Mouse (Mus musculus): ENCODE results near the gene Rad18. TPM values are rescaled to one million over a fixed set of nuclear protein-coding genes. Genes with fewer than 3 reads are reported as not detected.

Rad18 gene
- total RNA-seq, 1 experiment: 24.3 TPM

DNA sequence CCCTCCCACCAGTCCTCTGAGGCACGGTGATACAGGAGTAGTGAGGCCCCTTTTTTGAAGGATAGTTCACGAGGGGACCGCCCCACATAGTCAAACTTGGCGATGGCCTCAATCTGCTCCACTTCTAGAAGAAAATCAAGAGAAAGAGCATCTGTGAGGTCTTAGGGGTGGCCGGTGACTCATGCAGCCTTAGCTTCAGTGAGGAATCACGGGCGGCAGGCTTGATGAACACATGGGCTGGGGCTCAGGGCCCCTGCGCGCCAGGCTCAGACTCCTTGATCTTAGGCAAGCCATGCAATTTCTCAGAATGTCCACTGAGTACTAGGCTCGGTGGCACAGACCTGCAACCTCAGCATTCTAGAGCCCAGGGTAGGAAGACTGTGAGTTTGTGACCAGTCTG, 34.9 kb upstream of the Rad18 start:
- H3K9me3 ChIP-seq (ENCODE audit: control insufficient read depth, insufficient read depth, low read depth, low read length): no peaks in the 10 kb centered on the region
- TF ChIP-seq ZNF384 (IDR thresholded peaks at IDR 0.05; ENCODE audit: low read depth, low read length) (no peak), CHD2 (IDR thresholded peaks at IDR 0.05; ENCODE audit: low read depth, low read length) (no peak), ZC3H11A (IDR thresholded peaks at IDR 0.05; ENCODE audit: borderline replicate concordance, low read depth, low read length) (no peak), MAFK (IDR thresholded peaks at IDR 0.05; ENCODE audit: insufficient read depth, low read depth, low read length) (no peak), HCFC1 (IDR thresholded peaks at IDR 0.05; ENCODE audit: borderline replicate concordance, insufficient read depth, low read length) (no peak)
- no peak overlapping the region for H3K4me3 ChIP-seq (ENCODE audit: insufficient read depth in 1 of 2, low read depth in 1 of 2, low read length in 2 of 2, poor library complexity in 1 of 2, severe bottlenecking in 1 of 2)
- no peaks in the 10 kb centered on the region for H3K36me3 ChIP-seq (ENCODE audit: control insufficient read depth, insufficient read depth, low read length, poor library complexity, severe bottlenecking)
- no peak overlapping the region for H3K27ac ChIP-seq (ENCODE audit: insufficient read depth, low read depth, low read length, poor library complexity, severe bottlenecking)
- no peak for DNase-seq (ENCODE audit: low read depth, low spot score)
- peaks cover 0 to 10% of the 10 kb centered on the region in 2 experiments; a peak in 2 of 4 replicates for H3K4me1 ChIP-seq (ENCODE audit: control insufficient read depth in 2 of 2, insufficient read depth in 2 of 2, low read length in 2 of 2, poor library complexity in 1 of 2)
- no peak overlapping the region for H3K9ac ChIP-seq (ENCODE audit: insufficient read depth, low read depth, low read length, poor library complexity, severe bottlenecking)
- in situ Hi-C loops (cut with MboI; ENCODE audit: low sequenced_read_pairs in 2 of 2, unreplicated experiment in 2 of 2): no loop called here

DNA sequence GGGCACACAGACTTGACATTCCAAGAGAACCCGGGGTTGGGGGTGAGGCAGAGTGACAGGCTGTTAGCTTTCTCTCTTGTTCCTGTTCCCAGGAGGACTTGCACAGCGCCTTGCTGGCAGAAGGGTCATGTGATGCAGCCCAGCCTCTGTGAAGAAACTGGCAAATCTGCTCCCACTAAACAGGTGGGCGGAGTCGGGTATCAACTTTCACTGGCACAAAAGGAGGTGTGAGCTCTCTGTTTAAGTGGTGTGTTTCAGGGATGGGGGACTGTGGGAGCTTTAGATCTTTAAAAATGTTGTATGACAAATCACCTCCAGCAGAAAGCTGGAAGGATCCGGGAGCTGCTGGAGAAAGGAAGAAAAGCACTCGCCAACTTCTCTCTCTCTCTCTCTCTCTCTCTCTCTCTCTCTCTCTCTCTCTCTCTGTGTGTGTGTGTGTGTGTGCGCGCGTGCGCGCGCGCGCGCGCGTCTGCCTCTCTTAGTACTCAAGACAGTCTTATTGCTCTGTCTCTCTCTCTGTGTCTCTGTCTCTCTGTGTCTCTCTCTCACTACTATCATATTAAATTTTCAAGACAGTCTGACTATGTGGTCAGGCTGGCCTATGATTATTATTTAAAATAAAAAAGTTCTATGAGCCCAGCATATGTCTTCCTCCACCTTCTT, 32.4 kb upstream of the Rad18 start:
- no peaks in the 10 kb centered on the region for H3K9me3 ChIP-seq (ENCODE audit: control insufficient read depth, insufficient read depth, low read depth, low read length)
- H3K9ac ChIP-seq (ENCODE audit: insufficient read depth, low read depth, low read length, poor library complexity, severe bottlenecking): no peak overlapping the region
- peak; percentile 84 for DNase-seq (ENCODE audit: low read depth, low spot score)
- no peak overlapping the region for H3K27ac ChIP-seq (ENCODE audit: insufficient read depth, low read depth, low read length, poor library complexity, severe bottlenecking)
- no peak overlapping the region for H3K4me3 ChIP-seq (ENCODE audit: insufficient read depth in 1 of 2, low read depth in 1 of 2, low read length in 2 of 2, poor library complexity in 1 of 2, severe bottlenecking in 1 of 2)
- TF ChIP-seq HCFC1 (IDR thresholded peaks at IDR 0.05; ENCODE audit: borderline replicate concordance, insufficient read depth, low read length) (no peak), ZC3H11A (IDR thresholded peaks at IDR 0.05; ENCODE audit: borderline replicate concordance, low read depth, low read length) (no peak), ZNF384 (IDR thresholded peaks at IDR 0.05; ENCODE audit: low read depth, low read length) (no peak), MAFK (IDR thresholded peaks at IDR 0.05; ENCODE audit: insufficient read depth, low read depth, low read length) (no peak), CHD2 (IDR thresholded peaks at IDR 0.05; ENCODE audit: low read depth, low read length) (no peak)
- H3K36me3 ChIP-seq (ENCODE audit: control insufficient read depth, insufficient read depth, low read length, poor library complexity, severe bottlenecking): no peaks in the 10 kb centered on the region
- peaks cover 0 to 10% of the 10 kb centered on the region in 2 experiments; a peak in 2 of 4 replicates for H3K4me1 ChIP-seq (ENCODE audit: control insufficient read depth in 2 of 2, insufficient read depth in 2 of 2, low read length in 2 of 2, poor library complexity in 1 of 2)
- in situ Hi-C loops (cut with MboI; ENCODE audit: low sequenced_read_pairs in 2 of 2, unreplicated experiment in 2 of 2): no loop called here

DNA sequence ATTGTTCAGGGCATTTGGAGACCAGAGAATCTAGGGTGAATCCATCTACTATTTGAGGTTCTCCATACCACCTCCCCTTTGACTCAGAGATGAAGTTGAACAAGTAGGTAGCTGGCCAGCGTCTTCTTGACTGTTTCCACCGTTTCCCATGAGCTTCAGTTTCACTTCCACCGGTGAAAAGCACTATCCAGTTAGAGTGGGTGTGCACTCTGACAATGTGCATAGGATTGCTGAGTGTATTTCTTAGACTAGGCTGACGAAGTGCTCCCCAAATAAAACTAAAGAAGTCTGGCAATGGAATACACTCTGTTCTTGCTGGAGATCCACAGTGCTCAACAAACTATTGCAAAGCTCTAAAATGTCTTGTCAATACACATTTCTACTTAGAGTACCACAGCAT, 29.0 kb upstream of the Rad18 start:
- no peaks in the 10 kb centered on the region for H3K9me3 ChIP-seq (ENCODE audit: control insufficient read depth, insufficient read depth, low read depth, low read length)
- H3K27ac ChIP-seq (ENCODE audit: insufficient read depth, low read depth, low read length, poor library complexity, severe bottlenecking): no peak overlapping the region
- no peak overlapping the region for H3K4me3 ChIP-seq (ENCODE audit: insufficient read depth in 1 of 2, low read depth in 1 of 2, low read length in 2 of 2, poor library complexity in 1 of 2, severe bottlenecking in 1 of 2)
- in situ Hi-C loops (cut with MboI; ENCODE audit: low sequenced_read_pairs in 2 of 2, unreplicated experiment in 2 of 2): no loop called here
- no peak for TF ChIP-seq ZC3H11A (IDR thresholded peaks at IDR 0.05; ENCODE audit: borderline replicate concordance, low read depth, low read length)
- TF ChIP-seq MAFK (IDR thresholded peaks at IDR 0.05; ENCODE audit: insufficient read depth, low read depth, low read length): no peak
- no peak for TF ChIP-seq HCFC1 (IDR thresholded peaks at IDR 0.05; ENCODE audit: borderline replicate concordance, insufficient read depth, low read length)
- TF ChIP-seq CHD2 (IDR thresholded peaks at IDR 0.05; ENCODE audit: low read depth, low read length): no peak
- no peak for TF ChIP-seq ZNF384 (IDR thresholded peaks at IDR 0.05; ENCODE audit: low read depth, low read length)
- H3K9ac ChIP-seq (ENCODE audit: insufficient read depth, low read depth, low read length, poor library complexity, severe bottlenecking): no peak overlapping the region
- no peaks in the 10 kb centered on the region for H3K36me3 ChIP-seq (ENCODE audit: control insufficient read depth, insufficient read depth, low read length, poor library complexity, severe bottlenecking)
- peaks cover 0 to 13% of the 10 kb centered on the region in 2 experiments; a peak in 2 of 4 replicates for H3K4me1 ChIP-seq (ENCODE audit: control insufficient read depth in 2 of 2, insufficient read depth in 2 of 2, low read length in 2 of 2, poor library complexity in 1 of 2)
- DNase-seq (ENCODE audit: low read depth, low spot score): no peak

DNA sequence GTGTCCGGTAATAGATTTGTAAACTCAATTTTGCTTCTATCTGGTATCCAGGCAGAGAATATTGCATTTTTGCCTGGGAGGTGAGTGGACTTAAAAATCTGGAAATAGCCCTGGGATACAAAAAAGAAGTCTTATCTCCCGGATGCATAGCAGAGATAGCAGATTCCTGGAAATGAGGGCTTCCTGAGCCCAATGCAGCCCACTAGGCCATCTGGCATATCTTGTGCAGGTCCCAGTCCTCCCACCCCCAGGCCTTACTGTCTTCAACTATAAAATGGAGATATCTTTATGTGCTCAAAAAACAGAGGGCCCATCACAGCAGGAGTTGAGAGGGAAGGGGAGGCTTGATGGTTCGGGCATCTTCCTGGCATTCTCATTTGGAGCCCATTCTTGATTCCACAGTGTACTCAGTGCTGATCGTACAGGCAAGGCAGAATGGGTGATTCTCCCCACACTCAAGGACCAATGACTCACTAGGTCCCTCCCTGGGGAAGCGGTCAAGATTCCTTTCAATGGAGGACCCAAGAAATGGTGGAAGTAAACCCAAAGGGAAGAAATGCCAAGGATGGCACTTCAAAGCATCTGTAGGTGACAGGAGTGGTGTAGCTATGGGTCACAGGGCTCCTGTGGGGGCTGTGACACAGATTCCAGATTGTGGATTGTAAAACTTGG, 24.1 kb upstream of the Rad18 start:
- Histone ChIP-seq H3K4me1 (ENCODE audit: control insufficient read depth in 2 of 2, insufficient read depth in 2 of 2, low read length in 2 of 2, poor library complexity in 1 of 2) (peaks cover 0 to 3% of the 10 kb centered on the region in 2 experiments; a peak in 1 of 4 replicates), H3K9me3 (ENCODE audit: control insufficient read depth, insufficient read depth, low read depth, low read length) (no peaks in the 10 kb centered on the region), H3K4me3 (ENCODE audit: insufficient read depth in 1 of 2, low read depth in 1 of 2, low read length in 2 of 2, poor library complexity in 1 of 2, severe bottlenecking in 1 of 2) (no peak overlapping the region), H3K36me3 (ENCODE audit: control insufficient read depth, insufficient read depth, low read length, poor library complexity, severe bottlenecking) (no peaks in the 10 kb centered on the region), H3K9ac (ENCODE audit: insufficient read depth, low read depth, low read length, poor library complexity, severe bottlenecking) (no peak overlapping the region), H3K27ac (ENCODE audit: insufficient read depth, low read depth, low read length, poor library complexity, severe bottlenecking) (no peak overlapping the region)
- in situ Hi-C loops (cut with MboI; ENCODE audit: low sequenced_read_pairs in 2 of 2, unreplicated experiment in 2 of 2): loop anchor here (25.0 kb wide), 1 partner anchor 292 kb away; no protein-coding TSS in a partner anchor
- TF ChIP-seq MAFK (IDR thresholded peaks at IDR 0.05; ENCODE audit: insufficient read depth, low read depth, low read length) (no peak), CHD2 (IDR thresholded peaks at IDR 0.05; ENCODE audit: low read depth, low read length) (no peak), ZNF384 (IDR thresholded peaks at IDR 0.05; ENCODE audit: low read depth, low read length) (no peak), ZC3H11A (IDR thresholded peaks at IDR 0.05; ENCODE audit: borderline replicate concordance, low read depth, low read length) (no peak), HCFC1 (IDR thresholded peaks at IDR 0.05; ENCODE audit: borderline replicate concordance, insufficient read depth, low read length) (no peak)
- DNase-seq (ENCODE audit: low read depth, low spot score): no peak

Data from ES-E14 (cell line).